Mouse (Mus musculus) stomach, postnatal 0 days (tissue): ENCODE measurements around the gene Fam151b. TPM values are rescaled to one million over a fixed set of nuclear protein-coding genes. Genes with fewer than 3 reads are reported as not detected.

Experiments
- ATAC-seq: fragments of 200-750 bp; cut with Nextera tagmentation; 2 replicates; pipeline ENCODE4 v1.8.0; 2017; ENCODE audit not compliant: low FRiP score, low TSS enrichment
- DNase-seq: peaks from one replicate; pipeline ENCODE4 v3.0.0-alpha.2; 2016; ENCODE audit warnings: low spot score
- H3K27ac ChIP-seq: fragments of 300-500 bp; sonication (generic); replicated peaks from 2 replicates; pipeline ENCODE4 v1.5.1; 2014; ENCODE audit warnings: mild to moderate bottlenecking, control low read depth
- H3K27me3 ChIP-seq: fragments of 300-500 bp; sonication (generic); 2 replicates; pipeline ENCODE4 v1.6.1; 2014; ENCODE audit warnings: low read length; ENCODE audit not compliant: control insufficient read depth, insufficient read depth
- H3K36me3 ChIP-seq: fragments of 300-500 bp; sonication (generic); 2 replicates; pipeline ENCODE4 v1.6.1; 2014; ENCODE audit warnings: low read length, mixed read lengths; ENCODE audit not compliant: control insufficient read depth, insufficient read depth
- H3K4me1 ChIP-seq: fragments of 300-500 bp; sonication (generic); replicated peaks from 2 replicates; pipeline ENCODE4 v1.6.1; 2014; ENCODE audit warnings: antibody characterized with exemption; ENCODE audit not compliant: control insufficient read depth, insufficient read depth
- H3K4me2 ChIP-seq: fragments of 300-500 bp; sonication (generic); replicated peaks from 2 replicates; pipeline ENCODE4 v1.6.1; 2014; ENCODE audit warnings: low read depth, mild to moderate bottlenecking, control low read depth, moderate library complexity
- H3K4me3 ChIP-seq: fragments of 300-500 bp; sonication (generic); 2 replicates; pipeline ENCODE4 v1.5.1; 2014; ENCODE audit warnings: low read depth, low read length, control low read depth
- H3K9ac ChIP-seq: fragments of 300-500 bp; sonication (generic); 2 replicates; pipeline ENCODE4 v1.6.1; 2014; ENCODE audit warnings: mild to moderate bottlenecking, low read length, control low read depth, mixed read lengths
- H3K9me3 ChIP-seq: fragments of 300-500 bp; sonication (generic); 2 replicates; pipeline ENCODE4 v1.6.1; 2016; ENCODE audit warnings: low read length; ENCODE audit not compliant: control insufficient read depth
- CTCF ChIP-seq: IDR thresholded peaks from 2 replicates; pipeline ENCODE4 v1.5.1; 2016; ENCODE audit warnings: antibody characterized with exemption, low read depth, mild to moderate bottlenecking, moderate library complexity
- EP300 ChIP-seq: optimal IDR thresholded peaks from 2 replicates; pipeline ENCODE3; 2016; ENCODE audit warnings: antibody characterized with exemption
- WGBS: fragments of 180-500 bp; shearing (Covaris S2); extraction: QIAGEN DNeasy Blood & Tissue Kit; methylation state at CpG from one replicate; pipeline ENCODE4 v1.1.7; 2014; 5-methylcytosine and 5-hydroxymethylcytosine counted together
- polyA plus RNA-seq: library from polyadenylated mRNA; unstranded; fragments of >200 nt; fragmentation: Nextera tagmentation; extraction: Ambion mirVana; gene quantifications from 2 replicates; pipeline ENCODE4 v1.2.1, GENCODE M21; 2015

Fam151b gene
- polyA plus RNA-seq, 1 experiment from 2014 or later = 0.10 TPM

DNA sequence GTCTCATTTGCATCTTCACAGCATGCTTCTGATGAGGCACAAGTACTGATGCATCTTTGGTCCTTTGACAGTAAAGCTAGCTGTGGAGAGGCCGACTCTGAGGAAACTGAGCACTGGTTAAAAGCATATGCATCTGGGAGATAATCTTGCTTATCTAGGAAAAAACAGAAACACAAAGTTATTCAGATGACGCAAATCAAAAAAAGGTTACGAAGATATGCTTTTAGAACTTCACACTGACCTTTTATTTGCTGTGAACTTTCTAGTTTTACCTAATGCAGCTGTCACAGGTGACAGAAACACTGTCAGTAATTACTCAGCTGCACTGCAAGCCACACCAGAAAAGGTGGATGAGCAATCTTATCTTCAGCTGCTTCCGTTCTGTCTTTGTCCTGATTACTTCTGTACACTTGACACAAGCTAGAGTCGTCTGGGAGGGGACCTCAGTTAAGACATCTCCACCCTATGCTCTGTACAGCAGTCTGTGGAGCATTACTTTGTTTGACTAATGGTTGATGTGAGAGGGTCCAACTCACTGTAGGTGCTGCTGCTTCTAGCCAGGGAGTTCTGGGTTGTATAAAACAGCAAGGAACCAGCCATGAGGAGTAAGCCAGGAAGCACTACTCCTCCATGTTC is 39.5 kb upstream of the Fam151b start:
- no peak for ATAC-seq
- Histone ChIP-seq H3K4me2 (no peak overlapping the region), H3K4me3 (no peak overlapping the region), H3K27me3 (no peaks in the 10 kb centered on the region), H3K36me3 (peaks cover 2% of the 10 kb centered on the region; the same call in 1 of the 2 replicates), H3K27ac (no peak overlapping the region), H3K9me3 (no peaks in the 10 kb centered on the region), H3K9ac (no peak overlapping the region), H3K4me1 (no peaks in the 10 kb centered on the region)
- WGBS = 80% methylated on average over 5 of the region's 5 CpGs
- no peak for DNase-seq
- no peak for TF ChIP-seq EP300

- WGBS = 85% methylated on average over 12 of the region's 12 CpGs
- ATAC-seq = no peak
- no peak overlapping the region for H3K27ac ChIP-seq
- H3K9me3 ChIP-seq = no peaks in the 10 kb centered on the region
- no peak overlapping the region for H3K4me3 ChIP-seq
- H3K9ac ChIP-seq = no peak overlapping the region
- peaks cover 9% of the 10 kb centered on the region; the same call in 1 of the 2 replicates for H3K36me3 ChIP-seq
- no peaks in the 10 kb centered on the region for H3K27me3 ChIP-seq
- H3K4me1 ChIP-seq = no peaks in the 10 kb centered on the region
- DNase-seq = no peak
- H3K4me2 ChIP-seq = no peak overlapping the region
- TF ChIP-seq CTCF = no peak
- TF ChIP-seq EP300 = no peak
Observed at GRCm38 (mm10) chr13:92504871-92505270, 21.1 kb upstream of the Fam151b start.

DNA sequence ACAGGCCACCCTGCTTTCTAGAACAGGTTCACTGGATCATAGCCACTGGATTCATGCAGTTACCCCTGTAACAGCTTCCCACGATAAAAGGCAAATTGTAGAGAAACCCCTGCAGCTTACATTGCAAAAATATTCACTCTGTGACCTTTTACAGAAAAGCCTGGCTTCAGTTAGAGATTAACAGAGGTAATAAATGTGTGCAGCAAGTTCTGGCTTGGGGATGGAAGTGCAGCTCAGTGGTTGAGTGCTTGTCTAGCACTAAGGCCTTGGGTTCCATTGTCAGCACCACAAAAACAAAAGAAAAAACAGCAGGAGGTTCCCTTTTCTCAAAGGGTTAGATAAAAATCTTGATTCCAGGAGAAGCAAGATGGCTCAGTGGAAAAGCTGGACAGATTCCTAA is 8.1 kb upstream of the Fam151b start:
- DNase-seq (no peak), ATAC-seq (no peak)
- Histone ChIP-seq H3K27me3 (no peaks in the 10 kb centered on the region), H3K9me3 (no peaks in the 10 kb centered on the region), H3K36me3 (peaks cover 8% of the 10 kb centered on the region), H3K4me3 (no peak overlapping the region), H3K27ac (no peak overlapping the region), H3K4me1 (no peaks in the 10 kb centered on the region), H3K4me2 (no peak overlapping the region), H3K9ac (no peak overlapping the region)
- 91% methylated on average over 1 of the region's 1 CpGs for WGBS
- no peak for TF ChIP-seq EP300
- no peak for TF ChIP-seq CTCF

GRCm38 (mm10) chr13:92490817-92491216 is 7.0 kb upstream of the Fam151b start:
- Histone ChIP-seq H3K36me3 (peaks cover 8% of the 10 kb centered on the region), H3K9me3 (no peaks in the 10 kb centered on the region), H3K27me3 (no peaks in the 10 kb centered on the region), H3K4me1 (no peaks in the 10 kb centered on the region), H3K27ac (no peak overlapping the region), H3K4me3 (no peak overlapping the region), H3K4me2 (no peak overlapping the region), H3K9ac (no peak overlapping the region)
- no peak for TF ChIP-seq CTCF
- no peak for TF ChIP-seq EP300
- WGBS = 66% methylated on average over 4 of the region's 4 CpGs
- DNase-seq (peak; percentile 22), ATAC-seq (peak; percentile 38; the same call in 1 of the 2 replicates)

DNA sequence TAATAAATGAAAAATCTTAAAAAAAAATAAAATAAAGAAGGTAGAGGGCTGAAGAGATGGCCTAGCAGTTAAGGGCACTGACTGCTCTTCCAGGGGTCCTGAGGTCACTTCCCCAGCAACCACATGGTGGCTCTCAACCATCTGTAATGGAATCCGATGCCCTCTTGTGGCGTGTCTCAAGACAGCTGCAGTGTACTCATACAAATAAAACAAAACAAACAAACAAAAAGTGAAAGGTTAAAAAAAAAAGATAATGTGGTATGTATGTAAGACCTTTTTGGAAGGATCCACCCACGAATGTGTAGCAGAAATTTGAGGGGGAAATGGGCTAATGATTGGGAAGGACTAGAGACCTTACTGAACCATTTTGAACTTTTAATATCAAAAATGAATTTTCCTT is 467 bp downstream of the Fam151b start:
- DNase-seq (peak; percentile 57), ATAC-seq (peak; percentile 50; the same call in 1 of the 2 replicates)
- no peaks in the 10 kb centered on the region for H3K36me3 ChIP-seq
- H3K9ac ChIP-seq = no peak overlapping the region
- no peak overlapping the region for H3K27ac ChIP-seq
- WGBS = 8% methylated on average over 3 of the region's 3 CpGs
- H3K9me3 ChIP-seq = no peaks in the 10 kb centered on the region
- H3K4me2 ChIP-seq = peak overlapping the region; percentile 65
- H3K27me3 ChIP-seq = no peaks in the 10 kb centered on the region
- no peaks in the 10 kb centered on the region for H3K4me1 ChIP-seq
- TF ChIP-seq EP300 = no peak
- peak; percentile 76 for TF ChIP-seq CTCF
- H3K4me3 ChIP-seq = peak overlapping the region; percentile 44

GRCm38 (mm10) chr13:92470151-92470550 is 13.7 kb downstream of the Fam151b start:
- H3K4me2 ChIP-seq = no peak overlapping the region
- TF ChIP-seq CTCF = no peak
- no peak for TF ChIP-seq EP300
- no peaks in the 10 kb centered on the region for H3K9me3 ChIP-seq
- WGBS = 53% methylated on average over 2 of the region's 2 CpGs
- no peak overlapping the region for H3K27ac ChIP-seq
- H3K27me3 ChIP-seq = no peaks in the 10 kb centered on the region
- no peaks in the 10 kb centered on the region for H3K4me1 ChIP-seq
- no peak overlapping the region for H3K9ac ChIP-seq
- ATAC-seq (no peak), DNase-seq (no peak)
- no peaks in the 10 kb centered on the region for H3K36me3 ChIP-seq
- H3K4me3 ChIP-seq = no peak overlapping the region
